Mouse (Mus musculus): ENCODE measurements around the gene Exosc9.

GRCm38 (mm10) chr3:36598811-36599210, 46.4 kb downstream of the Exosc9 start:
- no peak for TF ChIP-seq CTCF (IDR thresholded peaks at IDR 0.05)
- no peak for TF ChIP-seq POLR2A (IDR thresholded peaks at IDR 0.05; ENCODE audit: insufficient read depth, low read depth, low read length)
- TF ChIP-seq EP300 (IDR thresholded peaks at IDR 0.05; ENCODE audit: insufficient read depth, low read depth, low read length) = no peak
